Mouse (Mus musculus): Measurements from ENCODE around the gene Tmeff1. TPM values are rescaled to one million over a fixed set of nuclear protein-coding genes. Genes with fewer than 3 reads are reported as not detected.

The Tmeff1 gene
- total RNA-seq, 2 experiments from 2014 or later = 0.52 to 0.66 TPM

DNA sequence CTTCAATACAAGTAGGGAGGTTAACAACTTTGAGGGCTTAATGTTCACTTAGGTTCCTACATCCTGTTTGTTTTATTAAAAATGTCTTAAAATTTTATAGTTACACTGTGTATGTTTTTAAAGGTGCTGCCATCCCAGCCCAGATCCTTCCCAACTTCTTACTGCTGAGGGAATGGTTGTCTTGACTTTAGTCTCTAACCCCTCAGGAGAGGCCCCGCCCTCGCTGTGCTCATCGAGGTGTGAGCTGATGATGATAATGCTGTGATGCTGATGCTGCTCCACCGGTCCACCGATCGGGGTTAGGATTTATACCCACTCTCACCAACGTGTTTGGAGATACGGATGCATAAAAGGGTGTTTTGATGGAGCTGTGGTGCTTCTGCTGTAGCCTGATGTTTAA, 23.1 kb upstream of the Tmeff1 start:
- DNase-seq (ENCODE audit: low spot score) = no peak

GRCm38 (mm10) chr4:48564962-48565361, 20.0 kb upstream of the Tmeff1 start:
- no peak for DNase-seq (ENCODE audit: low spot score)

DNA sequence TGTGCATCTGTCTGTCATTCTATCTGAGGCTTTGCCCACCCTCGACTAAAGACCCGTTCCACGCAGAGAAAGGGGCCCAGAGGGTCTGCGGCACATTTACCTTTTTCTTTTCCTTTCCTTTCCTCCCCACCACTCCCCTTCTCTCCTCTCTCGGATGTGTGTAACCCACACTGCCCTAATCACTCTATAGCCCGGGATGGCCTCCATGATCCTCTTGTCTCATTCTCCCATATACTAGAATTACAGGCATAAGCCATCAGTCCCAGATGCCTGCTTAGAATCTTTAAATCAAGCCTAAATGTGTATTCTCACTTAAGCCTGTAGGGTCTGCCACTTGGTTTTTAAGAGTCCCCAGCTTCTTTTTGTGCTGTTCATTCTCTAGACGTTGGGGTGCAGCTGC, 8.6 kb upstream of the Tmeff1 start:
- no peak for DNase-seq (ENCODE audit: low spot score)

DNA sequence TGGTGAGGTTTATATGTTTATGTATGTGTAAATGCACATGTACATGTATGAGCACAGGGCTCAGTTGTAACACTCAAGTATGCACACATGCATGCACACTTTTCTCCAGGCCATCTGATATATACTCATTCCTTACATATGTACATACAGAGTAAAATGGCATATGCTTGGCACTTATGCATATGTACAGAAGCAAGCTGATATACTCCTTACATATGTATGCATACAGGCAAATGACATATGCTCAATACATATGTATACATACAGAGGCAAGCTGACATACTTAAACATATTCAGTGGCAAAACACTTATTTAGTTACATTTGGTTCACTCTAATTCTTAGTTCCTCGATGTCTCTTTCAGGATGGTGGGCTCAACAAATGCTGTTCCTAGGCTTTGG, 7.1 kb upstream of the Tmeff1 start:
- DNase-seq (ENCODE audit: low spot score) = no peak

DNA sequence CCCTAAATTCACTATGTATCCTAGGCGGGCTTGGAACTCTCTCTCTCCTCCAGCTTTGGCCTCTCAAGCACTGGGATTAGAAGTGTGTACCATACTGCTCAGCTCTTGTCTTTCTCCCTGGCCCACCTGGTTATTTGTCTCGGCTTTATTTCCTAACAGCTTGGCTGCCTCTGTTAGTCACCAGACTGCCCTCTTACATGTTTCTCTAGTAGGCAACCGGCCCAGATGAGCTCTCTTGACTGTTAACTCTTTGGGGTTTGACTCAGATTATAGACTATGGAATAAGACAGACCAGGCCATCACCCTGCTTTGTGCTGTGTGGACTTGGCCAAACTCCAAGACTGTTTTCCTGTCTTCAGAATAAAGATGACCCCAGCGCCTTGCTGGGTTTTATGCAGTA, 6.6 kb upstream of the Tmeff1 start:
- DNase-seq (ENCODE audit: low spot score) = no peak

GRCm38 (mm10) chr4:48579475-48580110, 5.4 kb upstream of the Tmeff1 start:
- DNase-seq (ENCODE audit: low spot score) = no peak

- no peak for DNase-seq (ENCODE audit: low spot score)
These were observed 3.8 kb upstream of the Tmeff1 start for GRCm38 (mm10) chr4:48581201-48581600.

GRCm38 (mm10) chr4:48581993-48582392, 3.0 kb upstream of the Tmeff1 start:
- no peak for DNase-seq (ENCODE audit: low spot score)

DNA sequence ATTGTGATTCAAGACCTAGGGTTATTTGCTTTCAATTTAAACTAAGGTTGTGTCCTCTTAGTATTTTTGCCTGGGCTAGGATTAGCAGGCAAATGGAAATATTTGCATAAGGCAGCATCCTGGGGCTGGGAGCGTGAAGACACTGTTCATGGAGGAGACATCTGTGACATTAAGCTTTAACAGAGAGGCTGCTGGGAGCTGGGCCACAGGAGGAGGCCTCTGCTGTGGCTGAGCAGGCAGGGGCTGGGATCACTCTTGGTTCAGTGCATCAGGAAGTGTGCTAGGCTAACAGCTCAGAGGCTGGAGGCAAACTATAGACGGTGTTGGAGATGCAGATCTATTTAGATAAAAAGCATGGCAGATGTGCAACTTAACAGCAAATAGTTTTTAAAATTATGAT, 2.0 kb upstream of the Tmeff1 start:
- DNase-seq (ENCODE audit: low spot score) = no peak

- no peak for DNase-seq (ENCODE audit: low spot score)
These were observed 496 bp downstream of the Tmeff1 start for GRCm38 (mm10) chr4:48585241-48586098.

- no peak for DNase-seq (ENCODE audit: low spot score)
These were observed 1.3 kb downstream of the Tmeff1 start for GRCm38 (mm10) chr4:48586099-48586821.

DNA sequence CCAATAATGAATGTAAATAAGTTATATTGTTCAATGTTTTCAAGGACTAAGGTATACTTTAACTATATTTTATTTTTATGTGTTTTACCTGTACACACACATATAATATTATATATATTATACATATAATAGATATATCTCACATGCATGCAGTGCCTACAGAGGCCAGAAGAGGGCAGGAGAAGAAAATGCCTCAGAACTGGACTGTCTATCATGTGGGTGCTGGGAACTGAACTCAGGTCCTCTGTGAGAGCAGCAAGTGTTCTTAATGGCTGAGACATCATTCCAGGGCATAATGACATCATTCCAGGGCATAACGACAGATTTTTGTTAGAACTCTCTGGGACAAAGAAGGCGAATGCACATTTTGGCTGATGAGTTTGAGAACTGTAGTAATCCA, 2.6 kb downstream of the Tmeff1 start:
- DNase-seq (ENCODE audit: low spot score) = no peak

DNA sequence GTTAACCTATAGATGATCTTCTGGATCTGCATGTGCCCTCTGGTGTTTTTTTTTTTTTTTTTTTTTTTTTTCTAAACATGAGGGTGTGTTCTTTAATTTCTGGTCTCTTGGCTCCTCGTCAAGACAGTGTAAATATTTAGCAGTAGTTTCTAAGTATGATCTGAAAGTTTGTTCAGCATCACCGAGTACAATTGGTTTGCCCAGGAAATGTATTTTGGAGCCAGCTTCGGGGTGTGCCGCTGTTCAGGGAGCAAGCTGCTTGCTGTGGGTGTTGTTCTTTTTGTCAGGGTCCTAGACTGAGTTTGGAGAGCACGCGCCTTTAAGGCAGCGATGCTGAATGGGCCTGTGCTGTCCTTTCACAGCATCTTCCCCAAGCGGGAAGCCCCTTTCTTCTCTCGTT, 3.6 kb downstream of the Tmeff1 start:
- DNase-seq (ENCODE audit: low spot score) = no peak

DNA sequence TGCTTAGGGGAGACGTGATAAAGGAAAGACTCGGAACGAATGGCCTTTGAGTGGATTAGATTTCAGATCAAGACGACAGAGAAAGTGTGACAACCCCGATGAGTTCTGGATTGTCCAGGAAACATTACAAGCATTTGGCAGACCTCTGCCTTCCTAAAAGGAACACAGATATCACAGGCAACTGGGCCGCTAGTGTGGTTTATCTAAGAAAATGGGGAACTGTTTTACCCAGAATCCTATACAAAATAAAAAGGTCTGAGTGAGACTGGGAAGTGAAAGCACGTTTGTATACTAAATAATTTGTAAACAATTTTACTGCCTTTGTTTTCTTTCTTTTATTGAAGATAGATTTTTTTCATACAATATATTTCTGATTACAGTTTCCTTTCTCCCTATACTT, 5.9 kb downstream of the Tmeff1 start:
- DNase-seq (ENCODE audit: low spot score) = no peak

GRCm38 (mm10) chr4:48591390-48591789, 6.4 kb downstream of the Tmeff1 start:
- no peak for DNase-seq (ENCODE audit: low spot score)

DNA sequence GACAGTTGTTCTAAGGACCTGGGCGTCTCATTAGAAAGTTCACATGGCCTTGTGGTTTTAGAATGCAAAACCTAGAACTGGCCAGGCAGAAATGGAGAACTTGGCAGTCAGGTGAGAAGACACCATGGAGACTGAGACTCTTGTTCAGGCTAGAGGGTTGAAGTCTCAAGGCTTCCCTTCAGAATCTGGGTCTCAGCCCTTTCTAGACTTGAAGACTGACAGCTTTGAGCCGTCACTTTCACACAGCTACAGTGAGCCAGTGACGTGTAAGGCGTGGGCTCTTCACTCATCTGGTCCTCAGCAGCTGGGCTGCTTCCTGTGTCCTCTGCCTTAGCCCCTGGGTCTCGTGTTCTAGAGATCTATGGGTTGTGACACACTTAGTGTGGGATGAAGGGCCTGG, 7.4 kb downstream of the Tmeff1 start:
- DNase-seq (ENCODE audit: low spot score) = no peak

DNA sequence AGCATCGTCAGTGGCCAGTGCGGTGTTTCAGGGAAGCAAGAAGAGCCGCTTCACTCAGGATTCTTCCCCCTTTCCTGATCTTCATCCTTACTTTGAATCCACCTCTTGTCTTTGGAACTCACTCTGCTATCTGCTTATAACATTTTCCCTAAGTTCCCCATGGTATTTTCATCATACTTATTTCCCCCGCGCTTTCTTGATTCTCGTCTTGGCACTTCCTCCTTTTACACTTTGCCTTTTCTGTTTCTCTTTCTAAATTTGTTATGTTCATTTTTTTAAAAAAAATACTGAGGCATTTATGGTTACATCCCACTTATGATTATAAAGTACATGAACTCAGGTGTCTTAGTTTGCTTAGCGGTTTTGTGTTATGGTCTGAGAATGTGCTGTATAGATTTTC, 7.9 kb downstream of the Tmeff1 start:
- no peak for DNase-seq (ENCODE audit: low spot score)

DNA sequence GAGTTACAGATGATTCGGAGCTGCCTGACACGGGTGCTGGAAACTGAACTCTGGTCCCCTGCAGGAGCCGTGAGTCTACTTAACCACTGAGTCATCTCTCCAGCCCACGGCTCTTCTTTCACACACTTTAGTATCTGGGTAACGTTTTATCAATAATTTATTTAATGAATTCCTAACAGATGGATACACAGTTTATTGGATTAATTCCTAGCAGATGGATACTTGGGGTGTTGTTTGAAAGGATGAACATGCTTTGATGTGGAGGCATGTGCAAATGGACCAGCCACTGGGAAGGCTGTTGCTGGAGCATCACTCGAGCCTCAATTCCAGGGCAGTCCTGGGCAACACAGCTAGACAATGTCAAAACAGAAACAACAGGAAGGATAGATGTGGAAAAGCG, 11.1 kb downstream of the Tmeff1 start:
- DNase-seq (ENCODE audit: low spot score) = no peak

GRCm38 (mm10) chr4:48605650-48606049, 20.7 kb downstream of the Tmeff1 start:
- no peak for DNase-seq (ENCODE audit: low spot score)

DNA sequence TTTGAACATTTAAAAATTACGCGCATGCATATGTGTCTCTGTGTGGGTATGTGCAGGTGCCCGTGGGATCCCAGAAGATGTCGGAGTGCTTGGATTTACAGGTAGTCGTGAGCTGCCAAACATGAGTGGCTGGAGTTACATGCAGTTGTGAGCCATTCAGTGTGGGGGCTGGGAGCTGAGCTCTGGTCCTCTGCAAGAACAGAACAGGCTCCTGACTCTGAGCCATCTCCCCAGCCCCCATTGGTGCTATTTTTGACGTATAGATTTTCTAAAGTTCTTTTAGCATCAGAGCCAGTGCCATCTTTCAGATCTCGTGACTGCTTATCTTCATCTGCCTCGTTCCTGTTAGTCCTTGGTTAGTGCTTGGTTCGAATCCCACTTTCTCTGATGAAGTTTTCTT, 24.5 kb downstream of the Tmeff1 start:
- no peak for DNase-seq (ENCODE audit: low spot score)

DNA sequence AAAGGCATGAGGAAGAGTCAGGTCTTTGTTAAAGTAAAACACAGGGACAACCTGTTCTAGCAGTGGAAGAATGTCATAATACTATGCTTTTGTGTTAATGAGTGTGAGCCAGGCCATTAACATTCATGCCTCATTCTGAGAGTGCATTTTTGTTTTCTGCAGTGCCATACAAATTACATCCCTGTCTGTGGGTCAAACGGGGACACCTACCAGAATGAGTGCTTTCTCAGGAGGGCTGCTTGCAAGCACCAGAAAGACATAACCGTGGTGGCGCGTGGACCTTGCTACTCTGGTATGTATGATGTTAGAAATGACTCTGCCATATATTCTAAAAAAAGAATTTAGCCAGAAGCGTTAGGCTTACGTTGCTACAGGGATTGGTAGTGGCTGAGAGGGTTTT, 25.3 kb downstream of the Tmeff1 start:
- no peak for DNase-seq (ENCODE audit: low spot score)

DNA sequence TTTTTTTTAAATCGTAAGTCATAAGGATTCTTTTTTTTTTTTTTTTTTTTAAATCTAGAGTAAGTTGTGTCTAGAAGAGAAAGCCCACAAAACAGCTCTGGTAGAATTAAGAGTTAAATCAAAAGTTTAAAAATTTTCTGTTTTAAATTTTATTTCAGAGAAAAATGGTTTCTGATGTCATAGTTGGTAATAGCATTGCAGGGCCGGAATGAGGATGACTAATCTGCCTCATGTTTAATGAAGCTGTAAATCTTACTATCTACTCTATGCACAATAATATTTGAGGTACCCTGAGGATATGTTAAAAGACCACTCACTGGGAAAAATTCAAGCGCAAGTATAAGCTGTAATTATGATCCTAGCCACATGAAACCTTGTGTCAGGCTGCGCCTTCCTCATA, 30.5 kb downstream of the Tmeff1 start:
- no peak for DNase-seq (ENCODE audit: low spot score)

- no peak for DNase-seq (ENCODE audit: low spot score)
These were observed 32.2 kb downstream of the Tmeff1 start for GRCm38 (mm10) chr4:48617201-48617600.

Data from gastrocnemius, adult 18-20 months (tissue).